Mouse (Mus musculus) CH12.LX (cell line): ENCODE measurements around the gene Kcnj3. TPM values are rescaled to one million over a fixed set of nuclear protein-coding genes. Genes with fewer than 3 reads are reported as not detected.

ENCODE experiments used
- DNase-seq: peaks from one replicate; pipeline ENCODE4 v3.0.0-alpha.2; 2013; ENCODE audit errors: extremely low read depth
- H3K27ac ChIP-seq: 2 replicates; pipeline ENCODE4 v1.5.1; 2012; ENCODE audit warnings: low read depth, mild to moderate bottlenecking, control low read depth, moderate library complexity; ENCODE audit not compliant: insufficient read depth
- H3K27me3 ChIP-seq: replicated peaks from 2 replicates; pipeline ENCODE3; 2012; ENCODE audit warnings: inconsistent platforms
- H3K36me3 ChIP-seq, 2 experiments: replicated peaks in 1 of 2; 2 replicates each; pipeline versions ENCODE3 to v1.6.1; 2012; ENCODE audit warnings: inconsistent platforms in 1 of 2, low read length in 1 of 2, mild to moderate bottlenecking in 1 of 2, mixed read lengths in 1 of 2, moderate library complexity in 1 of 2; ENCODE audit not compliant: control insufficient read depth in 1 of 2, insufficient read depth in 1 of 2
- H3K4me1 ChIP-seq, 2 experiments: 2 replicates each; pipeline ENCODE4 v1.6.1; 2012; ENCODE audit warnings: inconsistent platforms in 1 of 2, moderate library complexity in 1 of 2; ENCODE audit not compliant: insufficient read depth in 2 of 2, control insufficient read depth in 1 of 2
- H3K4me2 ChIP-seq: 2 replicates; pipeline ENCODE4 v1.6.1; 2012; ENCODE audit warnings: low read depth, mild to moderate bottlenecking, control low read depth; ENCODE audit not compliant: poor library complexity, insufficient read depth, severe bottlenecking
- H3K4me3 ChIP-seq, 3 experiments: fragments of 150-350 bp in 1 of 3; sonication (generic) in 1 of 3; replicated peaks in 1 of 3; 2 replicates each; pipeline versions ENCODE3 to v1.5.1; 2011 to 2012; ENCODE audit warnings: low read depth in 2 of 3, low read length in 2 of 3, mild to moderate bottlenecking in 2 of 3, moderate library complexity in 2 of 3, control low read depth in 1 of 3, improper control_type of control experiment in 1 of 3, inconsistent platforms in 1 of 3, mixed read lengths in 1 of 3; ENCODE audit not compliant: poor library complexity in 1 of 3
- H3K79me2 ChIP-seq: replicated peaks from 2 replicates; pipeline ENCODE4 v1.6.1; 2012; ENCODE audit warnings: mild to moderate bottlenecking, moderate library complexity; ENCODE audit not compliant: control insufficient read depth, poor library complexity, insufficient read depth, severe bottlenecking; ENCODE audit errors: extremely low read depth
- H3K9ac ChIP-seq: 2 replicates; pipeline ENCODE4 v1.6.1; 2012; ENCODE audit warnings: low read depth, mild to moderate bottlenecking, control low read depth, moderate library complexity; ENCODE audit not compliant: insufficient read depth
- H3K9me3 ChIP-seq: replicated peaks from 2 replicates; pipeline ENCODE3; 2012; ENCODE audit warnings: low read length, inconsistent platforms, mixed read lengths
- BHLHE40 ChIP-seq: IDR thresholded peaks from 2 replicates; pipeline ENCODE4 v1.6.1; 2011; ENCODE audit warnings: mild to moderate bottlenecking, low read depth, low read length, improper control_type of control experiment
- CHD1 ChIP-seq: IDR thresholded peaks from 2 replicates; pipeline ENCODE4 v1.6.1; 2012; ENCODE audit warnings: low read depth, low read length, improper control_type of control experiment, inconsistent platforms
- CHD2 ChIP-seq: IDR thresholded peaks from 2 replicates; pipeline ENCODE4 v1.6.1; 2011; ENCODE audit warnings: low read length, improper control_type of control experiment
- CTCF ChIP-seq, 2 experiments: IDR thresholded peaks in 1 of 2; conservative IDR thresholded peaks in 1 of 2; 2 replicates each; pipeline ENCODE4 v1.5.1; 2011 to 2012; ENCODE audit warnings: low read depth in 2 of 2, low read length in 2 of 2, improper control_type of control experiment in 1 of 2, inconsistent platforms in 1 of 2, mild to moderate bottlenecking in 1 of 2, moderate library complexity in 1 of 2
- ETS1 ChIP-seq: conservative IDR thresholded peaks from 2 replicates; pipeline ENCODE4 v1.6.1; 2012; ENCODE audit warnings: low read depth, mild to moderate bottlenecking, inconsistent platforms, low read length, improper control_type of control experiment, moderate library complexity
- GABPA ChIP-seq: IDR thresholded peaks from 2 replicates; pipeline ENCODE4 v1.6.1; 2012; ENCODE audit warnings: low read depth, low read length, improper control_type of control experiment, inconsistent platforms; ENCODE audit not compliant: insufficient replicate concordance
- JUN ChIP-seq: IDR thresholded peaks from 2 replicates; pipeline ENCODE4 v1.6.1; 2011; ENCODE audit warnings: low read depth, mild to moderate bottlenecking, low read length, improper control_type of control experiment, moderate library complexity; ENCODE audit not compliant: insufficient read depth
- JUND ChIP-seq: conservative IDR thresholded peaks from 2 replicates; pipeline ENCODE4 v1.6.1; 2011; ENCODE audit warnings: low read depth, low read length, improper control_type of control experiment
- MXI1 ChIP-seq: IDR thresholded peaks from 2 replicates; pipeline ENCODE4 v1.6.1; 2011; ENCODE audit warnings: mild to moderate bottlenecking, low read depth, low read length, improper control_type of control experiment
- MYC ChIP-seq: IDR thresholded peaks from 2 replicates; pipeline ENCODE4 v1.6.1; 2011; ENCODE audit warnings: low read depth, mild to moderate bottlenecking, improper control_type of control experiment, low read length
- POLR2A ChIP-seq: IDR thresholded peaks from 2 replicates; pipeline ENCODE4 v1.6.1; 2011; ENCODE audit warnings: low read depth, mild to moderate bottlenecking, improper control_type of control experiment, low read length
- POLR2AphosphoS2 ChIP-seq: IDR thresholded peaks from 2 replicates; pipeline ENCODE4 v1.6.1; 2011; ENCODE audit warnings: low read depth, low read length, improper control_type of control experiment
- RAD21 ChIP-seq: IDR thresholded peaks from 2 replicates; pipeline ENCODE4 v1.6.1; 2011; ENCODE audit warnings: low read depth, mild to moderate bottlenecking, low read length, improper control_type of control experiment, moderate library complexity
- RCOR1 ChIP-seq: conservative IDR thresholded peaks from 2 replicates; pipeline ENCODE4 v1.6.1; 2012; ENCODE audit warnings: low read depth, mild to moderate bottlenecking, inconsistent platforms, low read length, improper control_type of control experiment
- SMC3 ChIP-seq: IDR thresholded peaks from 2 replicates; pipeline ENCODE4 v1.6.1; 2011; ENCODE audit warnings: low read depth, low read length, improper control_type of control experiment
- TCF12 ChIP-seq: IDR thresholded peaks from 2 replicates; pipeline ENCODE4 v1.6.1; 2014; ENCODE audit warnings: low read depth, mild to moderate bottlenecking, inconsistent platforms, low read length, improper control_type of control experiment
- UBTF ChIP-seq: IDR thresholded peaks from 2 replicates; pipeline ENCODE4 v1.6.1; 2012; ENCODE audit warnings: low read depth, mild to moderate bottlenecking, inconsistent platforms, low read length, improper control_type of control experiment, moderate library complexity
- USF2 ChIP-seq: conservative IDR thresholded peaks from 2 replicates; pipeline ENCODE4 v1.6.1; 2011; ENCODE audit warnings: low read depth, low read length, improper control_type of control experiment
- ZC3H11A ChIP-seq: IDR thresholded peaks from 2 replicates; pipeline ENCODE4 v1.6.1; 2012; ENCODE audit warnings: low read depth, mild to moderate bottlenecking, inconsistent platforms, low read length, improper control_type of control experiment
- ZKSCAN1 ChIP-seq: IDR thresholded peaks from 2 replicates; pipeline ENCODE4 v1.6.1; 2012; ENCODE audit warnings: low read depth, inconsistent platforms, low read length, improper control_type of control experiment, borderline replicate concordance
- ZMIZ1 ChIP-seq: IDR thresholded peaks from 2 replicates; pipeline ENCODE4 v1.6.1; 2012; ENCODE audit warnings: low read depth, mild to moderate bottlenecking, inconsistent platforms, low read length, improper control_type of control experiment
- dilution Hi-C: fragments of 300-500 bp; cut with MboI; formaldehyde crosslinking; loops from 2 replicates; pipeline ENCODE4 v1.14.3; 2020; ENCODE audit warnings: low sequenced_read_pairs; ENCODE audit not compliant: extremely low pct_unique_long_range_greater_than_20kb, extremely low pct_ligation_motif_present
- in situ Hi-C: fragments of 300-500 bp; cut with MboI; formaldehyde crosslinking; loops from 3 replicates; pipeline ENCODE4 v1.14.3; 2019; ENCODE audit warnings: low sequenced_read_pairs, low pct_ligation_motif_present, low pct_unique_long_range_greater_than_20kb, mixed read lengths
- polyA plus RNA-seq: library from polyadenylated mRNA; unstranded; fragments of >175 nt; gene quantifications from 2 replicates; pipeline ENCODE4 v1.2.1, GENCODE M21; 2012; ENCODE audit warnings: low read depth; ENCODE audit not compliant: insufficient read length
- total RNA-seq, 2 experiments: library from RNA; depleted of rRNA; stranded (reverse); fragments of 300-350 nt in 1 of 2; fragments of >200 nt in 1 of 2; gene quantifications; 2 replicates each; pipeline ENCODE4 v1.2.3; 2012 to 2014

The Kcnj3 gene
- total and polyA plus RNA-seq, 3 experiments: not detected

DNA sequence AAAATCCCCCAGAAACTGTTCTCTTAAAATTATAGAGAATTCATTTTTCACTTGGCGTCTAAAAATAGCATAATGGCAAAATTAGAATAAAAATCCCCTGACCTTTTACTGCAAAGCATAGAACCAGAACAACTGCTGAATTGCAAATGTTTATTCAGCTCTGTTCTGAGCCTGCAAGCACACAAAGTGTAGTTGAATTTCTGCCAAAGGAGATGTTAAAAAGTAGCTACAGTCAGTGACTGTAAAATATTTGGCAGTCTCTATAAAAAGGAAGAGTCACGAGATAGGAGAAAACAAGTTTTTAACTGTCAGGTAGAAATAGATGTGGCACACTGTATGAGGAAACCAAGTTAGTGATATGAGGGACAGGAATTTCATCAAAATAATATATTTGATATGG lies 144.5 kb downstream of the Kcnj3 start:
- Histone ChIP-seq H3K27ac (no peak overlapping the region), H3K79me2 (no peaks in the 10 kb centered on the region), H3K9me3 (peaks cover 2% of the 10 kb centered on the region), H3K9ac (no peak overlapping the region), H3K36me3 (no peaks in the 10 kb centered on the region), H3K4me2 (no peak overlapping the region), H3K4me1 (no peaks in the 10 kb centered on the region), H3K4me3 (no peak overlapping the region), H3K27me3 (no peaks in the 10 kb centered on the region)
- TF ChIP-seq RAD21 (no peak), CHD2 (no peak), SMC3 (no peak), UBTF (no peak), JUND (no peak), RCOR1 (no peak), CTCF (conservative IDR thresholded peaks at IDR 0.05 in 1 of 2, IDR thresholded peaks at IDR 0.05 in 1 of 2; ENCODE audit: low read depth in 2 of 2, low read length in 2 of 2) (no peak), ZMIZ1 (no peak), ETS1 (no peak), GABPA (no peak), ZC3H11A (no peak), BHLHE40 (no peak), POLR2AphosphoS2 (no peak), USF2 (no peak), TCF12 (no peak), CHD1 (no peak), MYC (no peak), ZKSCAN1 (no peak), POLR2A (no peak), MXI1 (no peak)
- dilution Hi-C loops: no loop called here
- no peak for DNase-seq
- in situ Hi-C loops: no loop called here

DNA sequence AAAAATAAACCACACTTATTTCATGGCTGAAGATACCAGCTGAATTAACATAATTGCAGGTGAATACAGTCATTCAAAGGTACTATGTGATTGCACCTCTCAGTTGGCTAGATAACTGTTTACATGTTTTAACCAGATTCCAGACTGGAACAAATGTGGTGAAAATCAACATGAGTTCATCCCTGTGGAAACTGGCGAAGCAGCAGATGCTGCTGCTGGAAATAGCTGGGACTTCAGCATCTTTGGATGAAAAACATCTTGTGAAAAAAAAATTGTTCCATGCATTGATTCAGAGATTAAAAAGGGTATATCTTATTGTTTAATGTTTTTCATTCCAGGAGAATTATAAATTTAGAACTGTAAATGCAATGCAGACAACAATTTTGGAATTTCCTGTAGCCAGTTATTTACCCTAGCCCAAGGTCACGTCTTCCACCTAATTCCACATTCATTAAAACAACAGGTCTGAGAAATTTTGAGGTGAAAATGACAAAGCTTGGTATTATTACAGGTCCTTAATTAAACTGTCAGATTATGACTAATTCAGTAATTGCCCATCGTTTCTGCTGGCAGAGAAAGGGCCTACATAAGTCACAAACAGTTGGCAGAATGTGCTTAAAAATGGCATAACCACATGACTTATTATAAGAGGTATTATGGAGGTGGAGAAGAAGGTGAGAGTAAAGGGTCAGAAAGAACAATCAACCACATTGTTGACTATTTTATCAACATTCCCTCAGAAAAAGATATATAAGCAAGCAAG lies 155.6 kb downstream of the Kcnj3 start:
- no peaks in the 10 kb centered on the region for H3K4me1 ChIP-seq
- no peak overlapping the region for H3K4me2 ChIP-seq
- dilution Hi-C loops (no loop called here), in situ Hi-C loops (no loop called here)
- H3K9me3 ChIP-seq: no peaks in the 10 kb centered on the region
- H3K9ac ChIP-seq: no peak overlapping the region
- H3K79me2 ChIP-seq: no peaks in the 10 kb centered on the region
- H3K27me3 ChIP-seq: no peaks in the 10 kb centered on the region
- no peaks in the 10 kb centered on the region for H3K36me3 ChIP-seq
- no peak overlapping the region for H3K27ac ChIP-seq
- TF ChIP-seq JUN: no peak
- DNase-seq: no peak
- no peak overlapping the region for H3K4me3 ChIP-seq
